Mouse (Mus musculus) lung, adult 2 months (tissue): Measurements from ENCODE around the gene Wdhd1. TPM values are rescaled to one million over a fixed set of nuclear protein-coding genes. Genes with fewer than 3 reads are reported as not detected.

Source experiments
- DNase-seq: peaks from one replicate; pipeline ENCODE4 v3.0.0; 2022
- H3K4me1 ChIP-seq: fragments of 200-500 bp; 2 replicates; pipeline ENCODE4 v1.6.1; 2011; ENCODE audit warnings: low read length; ENCODE audit not compliant: control insufficient read depth, insufficient read depth
- H3K4me3 ChIP-seq: fragments of 200-500 bp; replicated peaks from 2 replicates; pipeline ENCODE3; 2011; ENCODE audit warnings: low read depth, mild to moderate bottlenecking, control low read depth, low read length; ENCODE audit errors: extremely low read depth
- CTCF ChIP-seq: fragments of 200-500 bp; IDR thresholded peaks from 2 replicates; pipeline ENCODE4 v1.5.1; 2011; ENCODE audit warnings: mild to moderate bottlenecking, low read length, control low read depth; ENCODE audit not compliant: insufficient read depth
- POLR2A ChIP-seq: fragments of 200-500 bp; IDR thresholded peaks from 2 replicates; pipeline ENCODE4 v1.6.1; 2011; ENCODE audit warnings: low read depth, mild to moderate bottlenecking, control low read depth, low read length, borderline replicate concordance; ENCODE audit errors: extremely low read depth
- WGBS: fragments of 180-500 bp; shearing (Covaris S2); methylation state at CpG from one replicate; pipeline ENCODE4 v1.1.7; 2018; 5-methylcytosine and 5-hydroxymethylcytosine counted together
- polyA plus RNA-seq: library from polyadenylated mRNA; depleted of rRNA; stranded (reverse); fragments of >200 nt; gene quantifications from 2 replicates; pipeline ENCODE4 v1.2.3, GENCODE M21; 2012

The Wdhd1 gene
- polyA plus RNA-seq, 1 experiment, result 0.78 TPM

DNA sequence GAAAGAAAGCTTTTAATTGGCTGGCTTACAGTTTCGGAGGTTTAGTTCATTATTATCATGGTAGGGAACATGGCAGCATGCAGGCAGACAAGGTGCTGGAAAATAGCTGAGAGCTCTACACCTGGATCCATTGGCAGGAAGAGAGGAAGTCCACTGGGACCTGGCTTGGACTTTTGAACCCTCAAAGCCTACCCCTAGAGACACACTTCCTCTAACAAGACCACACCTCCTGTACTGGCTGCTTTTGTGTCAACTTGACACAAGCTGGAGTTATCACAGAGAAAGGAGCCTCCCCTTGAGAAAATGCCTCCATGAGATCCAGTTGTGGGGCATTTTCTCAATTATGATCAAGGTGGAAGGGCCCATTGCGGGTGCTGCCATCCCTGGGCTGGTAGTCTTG is 8.6 kb upstream of the Wdhd1 start:
- no peak for DNase-seq
- WGBS, result 97% methylated on average over 2 of the region's 2 CpGs
- no peak for TF ChIP-seq CTCF
- TF ChIP-seq POLR2A, result no peak
- no peaks in the 10 kb centered on the region; the same call in 1 of the 2 replicates for H3K4me1 ChIP-seq
- no peak overlapping the region for H3K4me3 ChIP-seq

DNA sequence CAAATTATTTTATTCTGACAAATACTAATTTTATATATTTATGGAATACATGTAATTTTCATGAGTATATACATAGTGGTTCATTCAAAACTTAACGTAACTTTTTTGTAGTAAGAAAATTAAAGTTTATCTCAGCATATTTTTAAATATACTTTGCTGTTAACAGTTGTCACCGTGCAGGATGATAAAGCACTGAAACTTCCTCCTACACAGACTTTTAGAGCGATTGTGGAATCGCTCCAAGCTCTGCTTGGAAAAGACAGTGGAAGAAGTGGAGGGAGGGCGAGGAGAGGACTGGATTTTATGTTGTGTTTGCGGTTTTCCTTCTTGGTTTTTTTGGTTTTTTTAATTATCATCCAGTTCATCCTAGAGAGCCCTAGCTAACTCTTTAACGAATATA is 6.9 kb upstream of the Wdhd1 start:
- Histone ChIP-seq H3K4me1 (no peaks in the 10 kb centered on the region; the same call in 1 of the 2 replicates), H3K4me3 (no peak overlapping the region)
- no peak for DNase-seq
- 32% methylated on average over 7 of the region's 7 CpGs for WGBS
- TF ChIP-seq POLR2A (no peak), CTCF (no peak)

DNA sequence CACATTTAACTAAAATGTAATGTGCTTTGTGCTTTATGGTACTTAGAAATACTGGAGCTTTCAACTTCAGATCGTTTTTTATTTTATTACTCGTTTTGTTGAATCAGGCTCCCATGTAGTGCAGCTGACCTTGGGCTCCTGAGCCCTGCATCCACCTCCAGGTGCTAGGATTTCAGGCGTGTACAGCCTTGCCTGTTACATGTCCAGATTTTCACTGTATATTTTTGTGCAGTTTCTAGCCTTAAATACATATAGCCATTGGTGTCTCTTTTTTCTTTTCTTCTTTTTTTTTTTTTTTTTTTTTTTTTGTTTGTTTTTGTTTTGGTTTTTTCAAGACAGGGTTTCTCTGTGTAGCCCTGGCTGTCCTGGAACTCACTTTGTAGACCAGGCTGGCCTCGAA is 4.9 kb upstream of the Wdhd1 start:
- no peaks in the 10 kb centered on the region; the same call in 1 of the 2 replicates for H3K4me1 ChIP-seq
- DNase-seq, result no peak
- 93% methylated on average over 4 of the region's 4 CpGs for WGBS
- no peak for TF ChIP-seq POLR2A
- TF ChIP-seq CTCF, result no peak
- H3K4me3 ChIP-seq, result no peak overlapping the region

DNA sequence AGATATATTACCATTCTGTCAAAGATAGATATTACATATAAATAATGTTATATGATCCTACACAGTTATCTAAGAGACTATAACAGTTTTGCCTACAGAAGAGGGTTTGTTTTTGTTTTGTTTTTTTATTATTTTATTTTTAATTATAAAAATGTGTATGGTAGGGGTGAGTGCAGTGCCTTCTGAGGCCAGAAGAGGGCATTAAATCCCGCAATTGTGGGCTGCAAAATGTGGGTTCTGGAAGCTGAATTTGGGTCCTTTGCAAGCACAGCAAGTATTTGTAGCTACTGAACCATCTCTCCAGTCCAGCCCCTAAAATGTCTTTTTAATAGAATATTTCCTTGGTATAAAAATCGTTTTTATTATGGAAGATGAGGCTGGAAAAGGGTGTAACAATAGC is 2.4 kb upstream of the Wdhd1 start:
- no peak for DNase-seq
- Histone ChIP-seq H3K4me3 (no peak overlapping the region), H3K4me1 (no peaks in the 10 kb centered on the region)
- no peak for TF ChIP-seq POLR2A
- TF ChIP-seq CTCF, result no peak
- WGBS, result 86% methylated on average over 2 of the region's 2 CpGs

DNA sequence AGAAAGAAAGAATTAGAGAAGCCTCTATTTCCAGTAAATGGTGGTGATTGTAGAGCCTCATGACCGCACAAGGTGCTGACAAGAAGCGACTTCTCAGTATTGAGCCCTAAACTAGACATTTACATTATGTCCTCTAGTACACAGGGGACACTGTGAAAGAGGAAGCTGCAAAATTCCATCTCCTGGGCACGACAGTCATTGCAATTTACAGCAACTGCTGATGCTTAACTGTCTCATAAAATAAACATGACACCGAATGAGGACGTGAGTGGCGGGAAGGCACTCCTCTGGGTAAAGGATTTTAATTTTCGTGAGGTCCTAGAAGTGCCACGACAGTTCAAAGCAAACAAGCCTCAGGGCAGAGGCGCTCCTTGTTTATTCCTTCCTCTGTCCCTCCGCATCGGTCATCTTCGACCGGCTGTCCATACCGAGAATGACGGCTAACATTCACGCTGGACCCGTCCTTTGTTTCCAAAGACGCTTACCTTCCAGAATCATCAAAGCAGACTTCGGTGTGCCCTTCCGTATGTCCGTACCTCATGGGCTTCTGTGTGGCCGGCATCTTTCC is 537 bp downstream of the Wdhd1 start:
- DNase-seq, result no peak
- 2% methylated on average over 22 of the region's 22 CpGs for WGBS
- TF ChIP-seq POLR2A (no peak), CTCF (no peak)
- Histone ChIP-seq H3K4me3 (peak overlapping the region; percentile 93), H3K4me1 (no peaks in the 10 kb centered on the region)

DNA sequence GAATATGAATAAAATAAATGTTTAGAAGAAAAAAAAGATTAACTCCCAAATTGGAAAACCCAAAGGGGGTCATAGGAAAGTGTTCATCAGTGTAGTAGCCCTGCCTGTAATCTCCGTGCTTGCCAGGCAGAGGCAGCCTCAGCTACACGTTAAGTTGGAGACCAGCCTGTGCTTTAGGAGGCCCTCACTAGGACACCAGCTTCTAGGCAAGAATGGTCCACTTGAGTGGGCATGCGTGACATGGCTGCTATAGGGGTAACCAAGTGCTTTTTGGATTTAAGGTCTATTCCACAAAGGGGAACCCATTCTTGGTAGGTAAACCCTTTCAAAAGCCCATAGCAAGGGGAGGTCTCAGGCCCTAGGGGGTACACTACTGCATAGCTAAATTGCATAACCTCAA is 1.2 kb downstream of the Wdhd1 start:
- H3K4me1 ChIP-seq, result no peaks in the 10 kb centered on the region
- TF ChIP-seq CTCF (no peak), POLR2A (no peak)
- whole genome bisulfite sequencing, result 23% methylated on average over 3 of the region's 3 CpGs
- DNase-seq, result no peak
- H3K4me3 ChIP-seq, result no peak overlapping the region

DNA sequence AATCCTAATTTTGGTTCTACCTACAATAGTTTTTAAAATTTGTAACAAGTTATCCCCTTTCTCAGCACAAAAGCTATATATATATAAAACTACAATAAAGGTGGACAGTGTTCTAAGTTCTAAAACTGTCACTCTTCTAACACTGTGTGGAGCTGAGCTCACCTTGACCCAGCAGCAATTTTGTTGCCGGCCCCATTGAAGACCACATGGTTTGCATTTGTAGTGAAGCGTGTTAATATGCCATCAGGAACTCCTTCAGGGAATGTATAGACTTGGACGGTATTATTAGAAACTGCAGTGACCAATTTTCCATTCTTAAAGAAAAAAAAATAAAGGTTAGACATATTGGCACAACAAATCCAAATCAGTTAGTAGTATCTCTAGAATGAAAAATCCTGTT is 2.9 kb downstream of the Wdhd1 start:
- Histone ChIP-seq H3K4me1 (no peaks in the 10 kb centered on the region), H3K4me3 (no peak overlapping the region)
- DNase-seq, result no peak
- 85% methylated on average over 3 of the region's 3 CpGs for WGBS
- no peak for TF ChIP-seq POLR2A
- no peak for TF ChIP-seq CTCF

DNA sequence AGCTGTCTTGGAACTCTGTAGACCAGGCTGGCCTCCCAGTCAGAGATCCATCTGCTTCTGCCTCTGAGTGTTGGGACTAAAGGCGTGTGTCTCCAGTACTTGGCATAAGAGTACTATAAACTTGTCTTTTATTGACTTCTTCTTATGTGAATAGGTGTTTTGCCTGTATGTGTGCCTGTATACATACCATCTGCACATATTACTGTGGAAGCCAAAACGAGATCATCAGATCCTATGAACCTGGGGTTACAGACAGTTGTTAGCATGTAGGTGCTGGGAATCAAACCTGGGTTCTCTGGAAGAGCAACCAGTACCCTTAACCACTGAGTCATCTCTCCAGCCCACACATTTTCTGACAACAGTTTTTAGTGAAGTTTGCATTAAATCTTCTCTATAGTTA is 7.0 kb downstream of the Wdhd1 start:
- no peak for TF ChIP-seq CTCF
- no peak for TF ChIP-seq POLR2A
- no peak for DNase-seq
- 94% methylated on average over 2 of the region's 2 CpGs for WGBS
- H3K4me3 ChIP-seq, result no peak overlapping the region
- no peaks in the 10 kb centered on the region for H3K4me1 ChIP-seq

DNA sequence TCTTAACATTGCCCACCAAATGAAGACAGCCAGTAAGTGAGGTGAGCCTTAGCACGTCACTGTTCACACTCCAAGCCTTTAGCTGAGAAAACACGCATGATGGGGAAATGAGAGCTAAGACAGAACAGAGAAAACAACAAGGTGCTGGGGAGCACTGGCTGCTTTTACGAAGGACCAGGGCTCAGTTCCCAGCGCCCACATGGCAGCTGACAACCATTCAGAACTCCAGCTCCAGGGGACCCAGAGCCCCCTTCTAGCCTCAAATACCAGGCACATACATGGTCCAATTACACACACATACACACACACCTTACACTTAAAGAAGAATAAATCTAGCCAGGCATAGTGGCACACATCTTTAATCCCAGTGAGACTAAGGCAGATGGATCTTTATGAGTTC is 7.6 kb downstream of the Wdhd1 start:
- no peak for DNase-seq
- H3K4me1 ChIP-seq, result no peaks in the 10 kb centered on the region
- H3K4me3 ChIP-seq, result no peak overlapping the region
- TF ChIP-seq POLR2A (no peak), CTCF (no peak)
- 97% methylated on average over 4 of the region's 4 CpGs for WGBS

DNA sequence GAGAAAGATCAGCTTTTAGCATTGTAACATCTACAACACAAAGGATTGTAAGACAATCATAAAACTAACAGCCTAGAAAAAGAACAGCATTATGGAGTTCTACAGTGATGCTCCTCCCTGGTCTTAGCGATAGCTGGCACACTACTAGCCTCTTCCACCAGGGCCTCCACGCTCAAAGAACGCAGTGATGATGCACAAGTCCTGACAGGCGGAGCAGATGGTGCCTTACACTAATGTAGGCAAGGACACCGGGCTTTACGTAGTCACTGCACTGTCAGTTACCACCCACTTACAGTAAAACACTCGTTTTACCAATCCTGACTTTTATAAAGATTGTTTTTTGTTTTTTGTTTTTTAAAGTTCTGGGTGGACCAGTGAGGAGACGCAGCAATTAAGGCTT is 10.8 kb downstream of the Wdhd1 start:
- TF ChIP-seq CTCF, result no peak
- no peak for TF ChIP-seq POLR2A
- H3K4me3 ChIP-seq, result no peak overlapping the region
- H3K4me1 ChIP-seq, result no peaks in the 10 kb centered on the region
- DNase-seq, result no peak
- WGBS, result 93% methylated on average over 8 of the region's 8 CpGs
